Mouse (Mus musculus): ENCODE results near the gene Adcy1. TPM values are rescaled to one million over a fixed set of nuclear protein-coding genes. Genes with fewer than 3 reads are reported as not detected.

Gene Adcy1
- polyA plus RNA-seq, 1 experiment, result 2.3 TPM

GRCm38 (mm10) chr11:7040801-7041200 is 22.5 kb upstream of the Adcy1 start:
- H3K36me3 ChIP-seq (ENCODE audit: control insufficient read depth, insufficient read depth, low read length), result no peaks in the 10 kb centered on the region
- DNase-seq, result no peak
- H3K4me1 ChIP-seq (replicated peaks; ENCODE audit: control insufficient read depth, insufficient read depth, low read length), result no peaks in the 10 kb centered on the region
- H3K27me3 ChIP-seq (ENCODE audit: control insufficient read depth, insufficient read depth, low read length), result no peaks in the 10 kb centered on the region
- H3K27ac ChIP-seq (ENCODE audit: control insufficient read depth, insufficient read depth, low read length), result no peak overlapping the region
- no peak overlapping the region for H3K4me3 ChIP-seq (ENCODE audit: control insufficient read depth, insufficient read depth, low read length)
- 81% methylated on average over 6 of the region's 6 CpGs for WGBS
- no peak for TF ChIP-seq POLR2A (IDR thresholded peaks at IDR 0.05; ENCODE audit: control insufficient read depth, extremely low read depth, insufficient read depth, low read length, poor library complexity)
- TF ChIP-seq CTCF (IDR thresholded peaks at IDR 0.05; ENCODE audit: borderline replicate concordance, control insufficient read depth, extremely low read depth, insufficient read depth, low read length, poor library complexity), result no peak

- 95% methylated on average over 2 of the region's 2 CpGs for WGBS
- no peaks in the 10 kb centered on the region for H3K36me3 ChIP-seq (ENCODE audit: control insufficient read depth, insufficient read depth, low read length)
Measured at GRCm38 (mm10) chr11:7047176-7047575, 16.1 kb upstream of the Adcy1 start.

GRCm38 (mm10) chr11:7047584-7047983 is 15.7 kb upstream of the Adcy1 start:
- H3K36me3 ChIP-seq (ENCODE audit: control insufficient read depth, insufficient read depth, low read length), result no peaks in the 10 kb centered on the region
- H3K4me3 ChIP-seq (ENCODE audit: control insufficient read depth, insufficient read depth, low read length), result no peak overlapping the region
- TF ChIP-seq CTCF (IDR thresholded peaks at IDR 0.05; ENCODE audit: borderline replicate concordance, control insufficient read depth, extremely low read depth, insufficient read depth, low read length, poor library complexity) (no peak), POLR2A (IDR thresholded peaks at IDR 0.05; ENCODE audit: control insufficient read depth, extremely low read depth, insufficient read depth, low read length, poor library complexity) (no peak)
- H3K27ac ChIP-seq (ENCODE audit: control insufficient read depth, insufficient read depth, low read length), result no peak overlapping the region
- DNase-seq, result no peak
- no peaks in the 10 kb centered on the region for H3K4me1 ChIP-seq (replicated peaks; ENCODE audit: control insufficient read depth, insufficient read depth, low read length)
- H3K27me3 ChIP-seq (ENCODE audit: control insufficient read depth, insufficient read depth, low read length), result no peaks in the 10 kb centered on the region

More at GRCm38 (mm10) chr11:7047176-7047575, 16.1 kb upstream of the Adcy1 start:
- DNase-seq, result no peak
- Histone ChIP-seq H3K4me1 (replicated peaks; ENCODE audit: control insufficient read depth, insufficient read depth, low read length) (no peaks in the 10 kb centered on the region), H3K4me3 (ENCODE audit: control insufficient read depth, insufficient read depth, low read length) (no peak overlapping the region), H3K27me3 (ENCODE audit: control insufficient read depth, insufficient read depth, low read length) (no peaks in the 10 kb centered on the region), H3K27ac (ENCODE audit: control insufficient read depth, insufficient read depth, low read length) (no peak overlapping the region)
- no peak for TF ChIP-seq POLR2A (IDR thresholded peaks at IDR 0.05; ENCODE audit: control insufficient read depth, extremely low read depth, insufficient read depth, low read length, poor library complexity)
- TF ChIP-seq CTCF (IDR thresholded peaks at IDR 0.05; ENCODE audit: borderline replicate concordance, control insufficient read depth, extremely low read depth, insufficient read depth, low read length, poor library complexity), result no peak

GRCm38 (mm10) chr11:7053710-7054109 is 9.6 kb upstream of the Adcy1 start:
- 90% methylated on average over 4 of the region's 4 CpGs for WGBS
- H3K36me3 ChIP-seq (ENCODE audit: control insufficient read depth, insufficient read depth, low read length), result no peaks in the 10 kb centered on the region

GRCm38 (mm10) chr11:7054662-7055265 is 8.5 kb upstream of the Adcy1 start:
- TF ChIP-seq CTCF (IDR thresholded peaks at IDR 0.05; ENCODE audit: borderline replicate concordance, control insufficient read depth, extremely low read depth, insufficient read depth, low read length, poor library complexity) (no peak), POLR2A (IDR thresholded peaks at IDR 0.05; ENCODE audit: control insufficient read depth, extremely low read depth, insufficient read depth, low read length, poor library complexity) (no peak)
- 77% methylated on average over 6 of the region's 6 CpGs for WGBS
- no peaks in the 10 kb centered on the region for H3K36me3 ChIP-seq (ENCODE audit: control insufficient read depth, insufficient read depth, low read length)
- no peaks in the 10 kb centered on the region for H3K27me3 ChIP-seq (ENCODE audit: control insufficient read depth, insufficient read depth, low read length)
- H3K27ac ChIP-seq (ENCODE audit: control insufficient read depth, insufficient read depth, low read length), result no peak overlapping the region
- no peak for DNase-seq
- peaks cover 4% of the 10 kb centered on the region; the same call in 1 of the 2 replicates for H3K4me1 ChIP-seq (replicated peaks; ENCODE audit: control insufficient read depth, insufficient read depth, low read length)
- no peak overlapping the region for H3K4me3 ChIP-seq (ENCODE audit: control insufficient read depth, insufficient read depth, low read length)

More at GRCm38 (mm10) chr11:7053710-7054109, 9.6 kb upstream of the Adcy1 start:
- Histone ChIP-seq H3K27me3 (ENCODE audit: control insufficient read depth, insufficient read depth, low read length) (no peaks in the 10 kb centered on the region), H3K4me1 (replicated peaks; ENCODE audit: control insufficient read depth, insufficient read depth, low read length) (peaks cover 4% of the 10 kb centered on the region; the same call in 1 of the 2 replicates), H3K4me3 (ENCODE audit: control insufficient read depth, insufficient read depth, low read length) (no peak overlapping the region), H3K27ac (ENCODE audit: control insufficient read depth, insufficient read depth, low read length) (no peak overlapping the region)
- DNase-seq, result no peak
- TF ChIP-seq CTCF (IDR thresholded peaks at IDR 0.05; ENCODE audit: borderline replicate concordance, control insufficient read depth, extremely low read depth, insufficient read depth, low read length, poor library complexity), result no peak
- TF ChIP-seq POLR2A (IDR thresholded peaks at IDR 0.05; ENCODE audit: control insufficient read depth, extremely low read depth, insufficient read depth, low read length, poor library complexity), result no peak

GRCm38 (mm10) chr11:7055455-7056017 is 7.8 kb upstream of the Adcy1 start:
- no peak for DNase-seq
- Histone ChIP-seq H3K4me1 (replicated peaks; ENCODE audit: control insufficient read depth, insufficient read depth, low read length) (peaks cover 4% of the 10 kb centered on the region; the same call in 1 of the 2 replicates), H3K4me3 (ENCODE audit: control insufficient read depth, insufficient read depth, low read length) (no peak overlapping the region), H3K36me3 (ENCODE audit: control insufficient read depth, insufficient read depth, low read length) (no peaks in the 10 kb centered on the region), H3K27ac (ENCODE audit: control insufficient read depth, insufficient read depth, low read length) (no peak overlapping the region), H3K27me3 (ENCODE audit: control insufficient read depth, insufficient read depth, low read length) (no peaks in the 10 kb centered on the region)
- TF ChIP-seq CTCF (IDR thresholded peaks at IDR 0.05; ENCODE audit: borderline replicate concordance, control insufficient read depth, extremely low read depth, insufficient read depth, low read length, poor library complexity) (no peak), POLR2A (IDR thresholded peaks at IDR 0.05; ENCODE audit: control insufficient read depth, extremely low read depth, insufficient read depth, low read length, poor library complexity) (no peak)
- 32% methylated on average over 14 of the region's 14 CpGs for WGBS

Measured in thymus, adult 2 months (tissue).